Mouse (Mus musculus) thymus, adult 2 months (tissue): ENCODE measurements around the gene Trim11.

Experiments used
- CTCF ChIP-seq: fragments of 200-500 bp; IDR thresholded peaks from 2 replicates; pipeline ENCODE4 v1.5.1; 2012; ENCODE audit warnings: mild to moderate bottlenecking, control low read depth, low read length, moderate library complexity, borderline replicate concordance; ENCODE audit not compliant: control insufficient read depth, poor library complexity, insufficient read depth; ENCODE audit errors: extremely low read depth
- POLR2A ChIP-seq: fragments of 200-500 bp; IDR thresholded peaks from 2 replicates; pipeline ENCODE4 v1.6.1; 2012; ENCODE audit warnings: mild to moderate bottlenecking, low read length, control low read depth, moderate library complexity; ENCODE audit not compliant: control insufficient read depth, poor library complexity, insufficient read depth; ENCODE audit errors: extremely low read depth

DNA sequence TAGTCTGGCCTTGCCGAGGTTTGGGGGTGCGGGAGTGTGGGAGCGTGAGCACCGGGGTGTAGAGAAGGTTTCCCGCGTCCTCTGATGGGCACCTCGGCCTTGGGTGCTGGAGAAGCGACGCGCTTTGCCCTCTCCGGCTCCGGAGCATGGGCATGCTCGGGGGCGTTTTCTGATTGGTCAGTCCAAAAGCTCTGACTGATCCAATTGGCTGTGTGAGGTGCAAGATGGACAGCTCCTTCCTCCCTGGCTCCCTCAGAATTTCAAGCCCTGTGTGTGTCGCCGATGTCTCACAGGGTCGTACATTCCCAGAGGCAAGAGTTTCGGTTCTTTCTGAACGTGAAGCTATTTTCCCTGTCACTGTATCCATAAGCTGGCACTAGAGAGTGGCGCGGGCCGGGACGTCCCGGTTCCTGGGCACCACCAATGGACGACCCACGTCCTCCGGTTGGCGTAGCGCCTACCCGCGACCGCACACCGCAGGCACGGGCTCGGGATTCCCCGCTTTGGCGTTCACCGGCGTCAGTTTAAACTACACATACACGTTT is 17.9 kb upstream of the Trim11 start:
- TF ChIP-seq POLR2A (no peak), CTCF (peak; percentile 22; the same call in 1 of the 2 replicates)
